Mouse (Mus musculus) thymus, adult 2 months (tissue): Measurements from ENCODE around the gene Slc7a5.

Experiments
- CTCF ChIP-seq: fragments of 200-500 bp; IDR thresholded peaks from 2 replicates; pipeline ENCODE4 v1.5.1; 2012; ENCODE audit warnings: mild to moderate bottlenecking, control low read depth, low read length, moderate library complexity, borderline replicate concordance; ENCODE audit not compliant: control insufficient read depth, poor library complexity, insufficient read depth; ENCODE audit errors: extremely low read depth
- POLR2A ChIP-seq: fragments of 200-500 bp; IDR thresholded peaks from 2 replicates; pipeline ENCODE4 v1.6.1; 2012; ENCODE audit warnings: mild to moderate bottlenecking, low read length, control low read depth, moderate library complexity; ENCODE audit not compliant: control insufficient read depth, poor library complexity, insufficient read depth; ENCODE audit errors: extremely low read depth

- TF ChIP-seq POLR2A, result no peak
- no peak for TF ChIP-seq CTCF
Observed at GRCm38 (mm10) chr8:121847261-121847822, 60.2 kb downstream of the Slc7a5 start.
